Mouse (Mus musculus) stomach, postnatal 0 days (tissue): ENCODE results near the gene Dhx37. TPM values are rescaled to one million over a fixed set of nuclear protein-coding genes. Genes with fewer than 3 reads are reported as not detected.
"Not testable (repeated sequence)": the region's sequence is repeated elsewhere in the genome, so short reads cannot be mapped to it uniquely, and the experiment has no call there.

Source experiments
- ATAC-seq: fragments of 200-750 bp; cut with Nextera tagmentation; 2 replicates; pipeline ENCODE4 v1.8.0; 2017; ENCODE audit not compliant: low FRiP score, low TSS enrichment
- DNase-seq: peaks from one replicate; pipeline ENCODE4 v3.0.0-alpha.2; 2016; ENCODE audit warnings: low spot score
- H3K27ac ChIP-seq: fragments of 300-500 bp; sonication (generic); replicated peaks from 2 replicates; pipeline ENCODE4 v1.5.1; 2014; ENCODE audit warnings: mild to moderate bottlenecking, control low read depth
- H3K27me3 ChIP-seq: fragments of 300-500 bp; sonication (generic); 2 replicates; pipeline ENCODE4 v1.6.1; 2014; ENCODE audit warnings: low read length; ENCODE audit not compliant: control insufficient read depth, insufficient read depth
- H3K36me3 ChIP-seq: fragments of 300-500 bp; sonication (generic); 2 replicates; pipeline ENCODE4 v1.6.1; 2014; ENCODE audit warnings: low read length, mixed read lengths; ENCODE audit not compliant: control insufficient read depth, insufficient read depth
- H3K4me1 ChIP-seq: fragments of 300-500 bp; sonication (generic); replicated peaks from 2 replicates; pipeline ENCODE4 v1.6.1; 2014; ENCODE audit warnings: antibody characterized with exemption; ENCODE audit not compliant: control insufficient read depth, insufficient read depth
- H3K4me2 ChIP-seq: fragments of 300-500 bp; sonication (generic); replicated peaks from 2 replicates; pipeline ENCODE4 v1.6.1; 2014; ENCODE audit warnings: low read depth, mild to moderate bottlenecking, control low read depth, moderate library complexity
- H3K4me3 ChIP-seq: fragments of 300-500 bp; sonication (generic); 2 replicates; pipeline ENCODE4 v1.5.1; 2014; ENCODE audit warnings: low read depth, low read length, control low read depth
- H3K9ac ChIP-seq: fragments of 300-500 bp; sonication (generic); 2 replicates; pipeline ENCODE4 v1.6.1; 2014; ENCODE audit warnings: mild to moderate bottlenecking, low read length, control low read depth, mixed read lengths
- H3K9me3 ChIP-seq: fragments of 300-500 bp; sonication (generic); 2 replicates; pipeline ENCODE4 v1.6.1; 2016; ENCODE audit warnings: low read length; ENCODE audit not compliant: control insufficient read depth
- CTCF ChIP-seq: IDR thresholded peaks from 2 replicates; pipeline ENCODE4 v1.5.1; 2016; ENCODE audit warnings: antibody characterized with exemption, low read depth, mild to moderate bottlenecking, moderate library complexity
- EP300 ChIP-seq: optimal IDR thresholded peaks from 2 replicates; pipeline ENCODE3; 2016; ENCODE audit warnings: antibody characterized with exemption
- WGBS: fragments of 180-500 bp; shearing (Covaris S2); extraction: QIAGEN DNeasy Blood & Tissue Kit; methylation state at CpG from one replicate; pipeline ENCODE4 v1.1.7; 2014; 5-methylcytosine and 5-hydroxymethylcytosine counted together
- polyA plus RNA-seq: library from polyadenylated mRNA; unstranded; fragments of >200 nt; fragmentation: Nextera tagmentation; extraction: Ambion mirVana; gene quantifications from 2 replicates; pipeline ENCODE4 v1.2.1, GENCODE M21; 2015

Dhx37 gene
- polyA plus RNA-seq, 1 experiment from 2014 or later: 3.3 TPM

DNA sequence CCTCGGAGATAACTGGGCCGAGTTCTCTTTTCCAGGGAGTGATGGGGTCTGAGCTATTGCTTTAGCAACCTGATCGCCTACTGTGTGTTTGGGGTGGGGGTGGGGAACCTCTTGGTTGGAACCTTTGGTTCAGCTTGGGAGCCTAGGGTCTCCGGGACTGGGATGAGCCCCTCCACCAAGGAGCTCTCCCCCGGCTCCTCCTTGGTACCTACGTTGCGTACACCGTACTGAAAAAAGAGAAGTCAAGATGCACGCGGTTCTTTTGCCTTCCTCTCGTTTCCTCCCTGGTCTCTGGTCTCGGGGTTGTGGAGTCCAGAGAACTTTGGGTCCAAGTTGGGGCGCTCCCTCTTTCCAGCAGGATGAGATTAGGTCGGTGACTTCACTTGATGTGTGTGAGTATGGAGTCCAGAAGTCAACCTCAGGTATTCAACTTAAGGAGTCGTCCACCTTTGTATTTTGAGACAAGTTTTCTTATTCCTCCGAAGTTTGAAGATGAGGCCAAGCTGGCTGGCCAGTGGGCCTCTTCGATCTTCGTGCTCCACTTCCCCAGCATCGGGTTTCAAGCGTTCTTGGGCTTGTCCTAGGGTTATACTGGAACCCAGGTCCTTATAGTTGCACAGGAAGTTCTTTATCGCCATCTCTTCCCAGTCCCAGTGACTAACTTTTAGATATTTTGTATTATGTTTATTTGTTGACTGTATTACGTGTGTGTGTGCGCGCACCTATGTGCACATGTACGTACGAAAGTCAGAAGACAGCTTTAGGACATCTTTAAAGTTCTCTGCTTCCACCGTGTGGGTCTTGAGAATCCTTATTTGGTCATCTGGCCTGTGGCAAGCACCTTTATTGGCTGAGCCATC is 8.4 kb upstream of the Dhx37 start:
- H3K4me3 ChIP-seq: peak overlapping the region; percentile 93
- 23% methylated on average over 27 of the region's 27 CpGs for WGBS
- peak overlapping the region; percentile 89 for H3K4me2 ChIP-seq
- H3K27me3 ChIP-seq: no peaks in the 10 kb centered on the region
- peaks cover 4% of the 10 kb centered on the region; the same call in 1 of the 2 replicates for H3K4me1 ChIP-seq
- no peaks in the 10 kb centered on the region for H3K9me3 ChIP-seq
- no peak for ATAC-seq
- TF ChIP-seq CTCF: no peak
- no peak for TF ChIP-seq EP300
- H3K27ac ChIP-seq: peak overlapping the region; percentile 67; the same call in 1 of the 2 replicates
- peak overlapping the region; percentile 82 for H3K9ac ChIP-seq
- H3K36me3 ChIP-seq: no peaks in the 10 kb centered on the region
- DNase-seq: no peak

DNA sequence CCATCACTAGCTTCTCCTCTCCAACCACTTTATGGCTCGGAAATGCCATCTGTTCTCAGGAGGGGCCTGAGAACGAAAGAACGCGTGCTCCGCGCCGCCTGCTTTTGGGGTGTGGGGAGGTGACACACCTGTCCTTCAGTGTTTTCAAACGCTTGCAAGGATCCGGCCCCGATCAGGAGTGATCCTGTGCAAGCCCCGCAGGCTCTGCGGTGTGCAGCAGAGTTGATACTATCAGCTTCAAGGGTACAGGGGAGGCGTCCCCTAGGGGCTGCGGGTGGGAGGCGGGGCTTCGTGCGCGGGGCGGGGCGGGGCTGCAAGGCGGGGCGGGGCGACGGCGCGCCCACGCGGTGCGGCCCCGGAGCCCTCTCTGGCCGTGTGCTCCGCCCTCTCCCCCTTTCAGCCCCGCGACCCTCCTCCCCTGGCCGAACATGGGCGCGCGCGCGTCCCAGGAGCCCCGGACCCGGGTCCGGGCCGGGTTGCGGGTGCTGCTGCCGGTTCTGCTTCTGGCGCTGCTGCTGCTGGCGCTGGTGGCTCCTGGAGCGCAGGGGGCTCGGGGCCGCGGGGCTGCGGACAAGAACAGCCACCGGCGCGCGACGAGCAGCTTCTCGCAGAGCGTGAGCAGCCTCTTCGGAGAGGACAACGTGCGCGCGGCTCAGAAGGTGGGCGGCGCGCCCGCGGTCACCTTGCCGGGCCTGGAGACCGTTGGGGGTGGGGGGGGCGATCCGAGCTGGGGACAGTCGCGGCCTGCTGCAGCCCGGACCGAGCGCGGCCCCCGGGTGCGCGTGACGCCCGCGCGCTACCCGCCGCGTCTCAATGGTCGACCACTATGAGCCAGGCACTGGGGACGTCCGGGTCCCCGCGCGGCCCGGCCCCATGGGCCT is 7.6 kb upstream of the Dhx37 start, which contains the start of gene Bri3bp:
TSS of gene Bri3bp (plus strand) at position 335 of the 881 bp plus-strand sequence.
- Histone ChIP-seq H3K4me3 (peak within 1 kb of the TSS; percentile 93), H3K36me3 (no peaks in the 10 kb centered on the region), H3K9me3 (no peaks in the 10 kb centered on the region), H3K4me1 (peaks cover 4% of the 10 kb centered on the region; the same call in 1 of the 2 replicates), H3K27ac (peak within 1 kb of the TSS; percentile 67; the same call in 1 of the 2 replicates), H3K9ac (peak within 1 kb of the TSS; percentile 82), H3K4me2 (peak within 1 kb of the TSS; percentile 89), H3K27me3 (no peaks in the 10 kb centered on the region)
- DNase-seq (peak; percentile 74), ATAC-seq (peak; percentile 82)
- WGBS: 1% methylated on average over 62 of the region's 97 CpGs
- no peak for TF ChIP-seq CTCF

DNA sequence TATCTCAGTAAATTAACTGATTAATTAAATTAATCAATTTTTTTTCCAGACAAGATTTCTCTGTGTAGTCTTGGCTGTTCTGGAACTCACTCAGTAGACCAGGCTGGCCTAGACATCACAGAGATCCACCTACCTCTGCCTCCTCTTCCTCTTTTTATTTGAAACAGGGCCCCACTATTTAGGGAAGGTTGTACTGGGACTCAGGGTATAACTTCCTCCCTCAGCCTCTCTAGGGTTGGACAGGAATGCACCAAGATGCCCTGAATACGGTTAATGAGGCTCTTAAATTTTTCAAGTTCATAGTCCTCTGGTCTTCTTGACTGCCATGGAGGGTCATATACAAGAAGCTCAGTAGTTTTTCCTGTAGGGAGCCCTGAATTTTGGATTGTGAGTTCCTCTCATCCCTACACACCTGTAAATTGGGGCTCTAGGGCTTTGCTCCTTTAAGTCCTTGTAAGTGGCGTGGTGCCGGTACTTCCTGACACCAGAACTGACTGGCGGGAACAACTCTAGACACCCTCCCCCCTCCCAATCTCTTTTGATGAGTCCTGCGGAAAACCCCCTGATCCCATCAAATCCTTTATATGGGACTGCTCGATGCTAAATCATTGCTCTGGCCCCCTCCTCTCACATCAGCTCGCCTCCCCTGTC is 6.8 kb upstream of the Dhx37 start:
- Histone ChIP-seq H3K4me1 (peaks cover 4% of the 10 kb centered on the region; the same call in 1 of the 2 replicates), H3K4me3 (peak overlapping the region; percentile 93), H3K9me3 (no peaks in the 10 kb centered on the region), H3K9ac (peak overlapping the region; percentile 82), H3K27ac (peak overlapping the region; percentile 67; the same call in 1 of the 2 replicates), H3K4me2 (peak overlapping the region; percentile 89), H3K36me3 (no peaks in the 10 kb centered on the region), H3K27me3 (no peaks in the 10 kb centered on the region)
- DNase-seq (no peak), ATAC-seq (0 out of 2 replicates have a peak, but pooled peaks have one; percentile 1)
- no peak for TF ChIP-seq EP300
- TF ChIP-seq CTCF: no peak
- 6% methylated on average over 7 of the region's 7 CpGs for WGBS

DNA sequence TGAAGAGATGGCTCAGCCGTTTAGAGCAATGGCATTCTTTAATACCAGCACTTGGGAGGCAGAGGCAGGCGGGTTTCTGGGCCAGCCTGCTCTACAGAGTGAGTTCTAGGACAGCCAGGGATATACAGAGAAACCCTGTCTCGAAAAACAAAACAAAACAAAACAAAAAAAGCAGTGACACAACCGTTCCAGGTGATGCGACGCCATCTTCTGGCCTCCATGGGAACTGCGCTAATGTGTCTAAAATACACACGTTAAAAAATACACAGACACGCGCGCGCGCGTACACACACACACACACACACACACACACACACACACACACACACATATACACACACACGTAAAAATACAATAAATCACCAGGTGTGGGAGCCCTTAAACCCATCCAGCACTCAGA is 426 bp upstream of the Dhx37 start:
- Histone ChIP-seq H3K4me2 (peak overlapping the region; percentile 99), H3K4me3 (0 out of 2 replicates have a peak overlapping the region, but pooled peaks have one; percentile 6)
- TF ChIP-seq CTCF: peak; percentile 42
- DNase-seq, H3K27ac ChIP-seq, H3K27me3 ChIP-seq, H3K9me3 ChIP-seq, H3K36me3 ChIP-seq, ATAC-seq, H3K4me1 ChIP-seq, H3K9ac ChIP-seq: not testable (repeated sequence)
- 62% methylated on average over 15 of the region's 15 CpGs for WGBS

DNA sequence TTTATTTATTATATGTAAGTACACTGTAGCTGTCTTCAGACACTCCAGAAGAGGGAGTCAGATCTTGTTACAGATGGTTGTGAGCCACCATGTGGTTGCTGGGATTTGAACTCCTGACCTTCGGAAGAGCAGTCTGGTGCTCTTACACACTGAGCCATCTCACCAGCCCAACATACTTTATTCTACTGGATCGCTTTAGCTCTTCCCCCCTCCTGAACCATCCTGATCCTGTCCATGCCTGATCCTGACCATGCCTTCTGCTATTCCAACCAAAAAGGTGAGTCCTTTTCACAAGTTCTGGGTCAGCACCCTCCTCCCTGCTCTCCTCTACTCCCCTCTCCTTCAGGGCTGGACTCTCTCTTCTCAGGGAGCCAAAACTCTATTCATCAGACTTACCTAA is 1.6 kb downstream of the Dhx37 start:
- H3K4me1 ChIP-seq, H3K9ac ChIP-seq, H3K9me3 ChIP-seq, H3K4me3 ChIP-seq, ATAC-seq, H3K27me3 ChIP-seq, H3K4me2 ChIP-seq, H3K27ac ChIP-seq, DNase-seq, H3K36me3 ChIP-seq: not testable (repeated sequence)
- 92% methylated on average over 2 of the region's 2 CpGs for WGBS
